Mouse (Mus musculus) spleen, adult 2 months (tissue): ENCODE data around the gene 2810408A11Rik. TPM values are rescaled to one million over a fixed set of nuclear protein-coding genes. Genes with fewer than 3 reads are reported as not detected.

ENCODE experiments used
- DNase-seq, 2 experiments: peaks; one replicate each; pipeline versions ENCODE4 v3.0.0 to v3.0.0-alpha.2; 2012 to 2021; ENCODE audit warnings: low spot score in 2 of 2, low read depth in 1 of 2
- H3K27ac ChIP-seq: fragments of 200-500 bp; 2 replicates; pipeline ENCODE4 v1.5.1; 2012; ENCODE audit warnings: low read length, inconsistent platforms; ENCODE audit not compliant: insufficient read depth
- H3K27me3 ChIP-seq: fragments of 200-500 bp; 2 replicates; pipeline ENCODE4 v1.6.1; 2012; ENCODE audit warnings: mild to moderate bottlenecking, moderate library complexity, low read length, inconsistent platforms; ENCODE audit not compliant: control insufficient read depth, insufficient read depth
- H3K36me3 ChIP-seq: fragments of 200-500 bp; 2 replicates; pipeline ENCODE4 v1.6.1; 2012; ENCODE audit warnings: mild to moderate bottlenecking, low read length, inconsistent platforms; ENCODE audit not compliant: control insufficient read depth, insufficient read depth
- H3K4me1 ChIP-seq: fragments of 200-500 bp; 2 replicates; pipeline ENCODE4 v1.6.1; 2011; ENCODE audit warnings: inconsistent platforms; ENCODE audit not compliant: control insufficient read depth, insufficient read depth, insufficient read length
- H3K4me3 ChIP-seq: fragments of 200-500 bp; 2 replicates; pipeline ENCODE4 v1.5.1; 2011; ENCODE audit warnings: mild to moderate bottlenecking, inconsistent platforms; ENCODE audit not compliant: insufficient read depth, insufficient read length; ENCODE audit errors: extremely low read depth
- CTCF ChIP-seq: fragments of 200-500 bp; IDR thresholded peaks from 2 replicates; pipeline ENCODE4 v1.5.1; 2011; ENCODE audit warnings: mild to moderate bottlenecking, inconsistent platforms; ENCODE audit not compliant: insufficient read depth, insufficient read length, insufficient replicate concordance; ENCODE audit errors: extremely low read depth
- POLR2A ChIP-seq: fragments of 200-500 bp; IDR thresholded peaks from 2 replicates; pipeline ENCODE4 v1.6.1; 2011; ENCODE audit warnings: low read depth, low read length, inconsistent platforms
- WGBS: fragments of 180-500 bp; shearing (Covaris S2); methylation state at CpG from one replicate; pipeline ENCODE4 v1.1.7; 2018; 5-methylcytosine and 5-hydroxymethylcytosine counted together
- polyA plus RNA-seq: library from polyadenylated mRNA; depleted of rRNA; stranded (reverse); fragments of >200 nt; gene quantifications from 2 replicates; pipeline ENCODE4 v1.2.3, GENCODE M21; 2012

The 2810408A11Rik gene
- polyA plus RNA-seq, 1 experiment: 0.51 TPM

- Histone ChIP-seq H3K36me3 (peaks cover 33% of the 10 kb centered on the region), H3K27me3 (no peaks in the 10 kb centered on the region), H3K27ac (no peak overlapping the region), H3K4me1 (peaks cover 5% of the 10 kb centered on the region; the same call in 1 of the 2 replicates), H3K4me3 (no peak overlapping the region)
- TF ChIP-seq CTCF: no peak
- no peak for TF ChIP-seq POLR2A
- DNase-seq: no peak
- 83% methylated on average over 9 of the region's 9 CpGs for WGBS
Measured at GRCm38 (mm10) chr11:69884240-69884639, 16.5 kb downstream of the 2810408A11Rik start.

DNA sequence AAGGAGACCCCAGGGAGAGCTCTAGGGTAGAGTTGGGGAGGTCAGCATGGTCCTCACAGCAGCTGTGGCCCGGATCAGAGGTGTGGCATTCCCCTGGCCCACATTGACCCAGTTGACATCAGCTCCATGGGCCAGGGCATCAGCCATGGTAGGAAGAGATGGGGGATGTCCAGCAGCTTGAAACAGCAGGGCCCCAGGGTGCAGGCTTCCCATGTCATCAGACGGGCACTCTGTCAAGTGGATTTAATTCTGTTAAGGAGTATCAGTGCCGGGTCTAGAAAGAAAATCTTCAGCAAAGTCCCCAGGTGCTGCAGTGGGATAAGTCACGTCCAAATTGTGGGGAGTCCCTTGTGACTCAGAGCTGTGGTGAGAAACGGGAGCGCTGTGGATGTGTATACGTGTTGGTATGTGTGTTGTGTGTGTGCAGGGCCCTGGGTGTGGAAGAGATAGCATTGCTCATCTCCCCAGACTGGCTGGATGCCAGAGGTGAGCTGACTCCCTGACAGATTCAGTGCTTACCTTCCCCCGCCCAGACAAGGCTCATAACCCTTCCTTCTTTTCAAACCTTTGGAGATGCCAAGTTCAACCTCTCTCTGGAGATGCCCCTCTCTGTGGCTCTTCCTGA is 17.1 kb downstream of the 2810408A11Rik start:
- Histone ChIP-seq H3K4me3 (no peak overlapping the region), H3K27ac (no peak overlapping the region), H3K27me3 (no peaks in the 10 kb centered on the region), H3K36me3 (peaks cover 31% of the 10 kb centered on the region), H3K4me1 (peaks cover 5% of the 10 kb centered on the region; the same call in 1 of the 2 replicates)
- DNase-seq: no peak
- WGBS: 84% methylated on average over 8 of the region's 8 CpGs
- TF ChIP-seq CTCF (no peak), POLR2A (no peak)

- Histone ChIP-seq H3K27ac (no peak overlapping the region), H3K36me3 (peaks cover 31% of the 10 kb centered on the region), H3K4me3 (no peak overlapping the region), H3K4me1 (peaks cover 5% of the 10 kb centered on the region; the same call in 1 of the 2 replicates), H3K27me3 (no peaks in the 10 kb centered on the region)
- 85% methylated on average over 4 of the region's 4 CpGs for WGBS
- DNase-seq: peak in 1 of 2 experiments; percentile 58
- TF ChIP-seq CTCF: peak; percentile 38; the same call in 1 of the 2 replicates
- TF ChIP-seq POLR2A: no peak
Measured at GRCm38 (mm10) chr11:69883066-69883465, 17.7 kb downstream of the 2810408A11Rik start.

DNA sequence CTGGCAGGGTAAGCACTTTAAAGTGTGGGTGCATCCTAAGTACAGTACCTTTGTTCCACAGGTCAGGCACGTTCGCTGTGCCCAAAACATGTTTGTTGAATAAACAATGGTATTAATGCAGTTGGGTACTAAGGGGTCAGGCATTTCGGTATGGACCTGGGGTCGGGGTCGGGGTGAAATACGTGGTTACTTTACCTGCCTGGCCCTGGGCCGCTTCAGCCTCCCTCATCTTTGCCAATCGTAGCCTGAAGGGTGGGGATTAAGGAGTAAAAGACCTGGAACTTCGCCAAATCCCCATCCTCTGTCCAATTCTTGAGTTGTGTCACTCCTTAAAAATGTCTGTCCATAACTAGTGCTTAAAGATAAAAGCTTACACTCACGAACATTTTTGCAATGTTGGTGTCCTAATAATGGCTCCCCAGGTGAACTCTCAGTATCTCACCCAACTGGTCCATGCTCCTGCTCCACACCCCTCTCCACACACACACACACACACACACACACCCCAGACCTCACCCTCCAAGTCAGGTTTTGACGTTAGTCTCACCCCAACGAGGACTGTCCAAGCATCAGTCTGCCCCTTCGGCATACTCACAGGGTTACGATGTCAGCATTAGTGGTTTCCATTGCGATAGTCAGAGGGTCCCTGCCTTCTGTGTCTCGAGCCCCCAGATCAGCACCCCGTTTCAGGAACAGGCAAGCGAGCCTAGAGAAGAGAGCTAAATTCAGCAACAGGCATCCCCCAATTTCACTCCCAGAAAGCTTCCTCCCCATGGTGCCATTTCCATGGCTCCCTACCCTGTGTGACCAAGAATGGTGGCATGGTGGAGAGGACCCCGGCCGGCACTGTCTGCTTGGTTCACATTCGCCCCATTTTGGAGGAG is 18.8 kb downstream of the 2810408A11Rik start:
- no peaks in the 10 kb centered on the region for H3K27me3 ChIP-seq
- H3K4me3 ChIP-seq: peak overlapping the region; percentile 70; the same call in 1 of the 2 replicates
- peaks cover 26% of the 10 kb centered on the region for H3K36me3 ChIP-seq
- H3K4me1 ChIP-seq: peaks cover 5% of the 10 kb centered on the region; the same call in 1 of the 2 replicates
- peak overlapping the region; percentile 93 for H3K27ac ChIP-seq
- TF ChIP-seq POLR2A (no peak), CTCF (no peak)
- 86% methylated on average over 21 of the region's 21 CpGs for WGBS
- no peak for DNase-seq

GRCm38 (mm10) chr11:69880853-69881603 is 19.8 kb downstream of the 2810408A11Rik start, which contains the start of gene Kctd11:
TSS of gene Kctd11 (minus strand) at chr11:69881406.
- TF ChIP-seq POLR2A (no peak; the same call in 1 of the 2 replicates), CTCF (peak; percentile 60; the same call in 1 of the 2 replicates)
- Histone ChIP-seq H3K36me3 (peaks cover 24% of the 10 kb centered on the region), H3K4me1 (peaks cover 5% of the 10 kb centered on the region; the same call in 1 of the 2 replicates), H3K27me3 (no peaks in the 10 kb centered on the region), H3K4me3 (peak within 1 kb of the TSS; percentile 70), H3K27ac (peak within 1 kb of the TSS; percentile 93)
- peak; percentile 76 to 86 for DNase-seq
- WGBS: under 1% methylated on average over 46 of the region's 46 CpGs

DNA sequence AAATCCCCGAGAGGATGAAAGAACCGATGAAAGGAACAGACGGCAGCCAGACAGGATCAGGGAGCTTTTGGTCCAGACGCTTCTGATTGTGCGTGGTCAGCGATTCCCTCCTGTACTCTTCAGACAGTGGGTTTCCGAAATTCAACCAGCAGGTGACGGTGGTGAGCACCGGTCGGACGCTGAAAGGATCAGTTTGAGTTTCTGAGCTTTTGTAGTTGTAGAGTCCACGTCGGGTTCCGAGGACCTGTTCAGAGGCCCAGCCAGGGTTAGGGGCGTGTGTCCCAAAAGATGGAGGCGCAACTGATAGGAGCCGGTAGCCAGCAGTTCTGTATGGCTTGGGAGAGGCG is 20.3 kb downstream of the 2810408A11Rik start:
- H3K4me3 ChIP-seq: peak overlapping the region; percentile 70
- TF ChIP-seq POLR2A (no peak), CTCF (peak; percentile 82; the same call in 1 of the 2 replicates)
- H3K4me1 ChIP-seq: peaks cover 5% of the 10 kb centered on the region; the same call in 1 of the 2 replicates
- no peaks in the 10 kb centered on the region for H3K27me3 ChIP-seq
- peaks cover 22% of the 10 kb centered on the region for H3K36me3 ChIP-seq
- H3K27ac ChIP-seq: peak overlapping the region; percentile 93
- WGBS: 2% methylated on average over 18 of the region's 18 CpGs
- DNase-seq: peak; percentile 55 to 75
